18 mouse cellular contexts compared by ENCODE assay signal in the genomic region with DNA sequence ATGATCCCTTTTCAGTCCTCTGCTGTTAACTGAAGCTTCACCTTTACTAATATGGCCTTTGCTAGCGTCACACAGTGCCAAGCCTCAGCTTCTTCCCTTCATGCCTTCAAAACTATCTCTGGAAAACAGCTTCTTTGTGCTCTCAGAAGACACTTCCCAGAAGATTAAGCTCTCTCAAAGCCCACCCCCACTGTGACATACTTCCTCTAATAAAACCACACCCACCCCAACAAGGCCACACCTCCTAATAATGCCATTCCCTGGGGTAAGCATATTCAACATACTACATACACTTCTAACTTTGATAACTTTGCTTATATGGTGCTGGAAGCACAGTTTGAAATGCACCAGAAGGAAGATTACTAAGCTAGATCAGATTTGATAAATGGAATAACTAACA. TPM values are rescaled to one million over a fixed set of nuclear protein-coding genes. Genes with fewer than 3 reads are reported as not detected.
A peak's percentile ranks its signal among the peaks of the same experiment; 100 is the strongest.
DNase-seq lines count a peak whose midpoint lies in the region; ATAC-seq and TF ChIP-seq lines count a peak whose summit lies in the region.
"Had no signal": no experiment of that assay in that cellular context is flagged by ENCODE, and none has a peak within 500 bp of the region (broad histone marks: within the 10 kb centered on the region; RNA-seq: fewer than 3 reads in every experiment).

No protein-coding gene starts in this region.

- no peak overlapping the region for H3K4me3 ChIP-seq in embryonic facial prominence, embryonic 15.5 days (replicated peaks)
- no peak overlapping the region for H3K4me3 ChIP-seq in embryonic facial prominence, embryonic 10.5 days
- no peak overlapping the region for H3K4me3 ChIP-seq in heart, postnatal 0 days (ENCODE audit: low read depth, low read length)
- H3K4me3 ChIP-seq in liver, embryonic 12.5 days = no peak overlapping the region
- H3K4me3 ChIP-seq in liver, embryonic 11.5 days (ENCODE audit: low read depth, low read length) = no peak overlapping the region
- H3K4me3 ChIP-seq: layer of hippocampus, adult 2 months; left cerebral cortex, adult 2 months; limb, embryonic 12.5 days; midbrain, embryonic 10.5 days had no signal

- intact Hi-C loops in heart, postnatal 14 days (cut with DNase I) = loop anchor here (5.0 kb wide), 1 partner anchor 174 kb away; no protein-coding TSS in a partner anchor

- WGBS in embryonic facial prominence, embryonic 15.5 days = 100% methylated on average over 1 of the region's 1 CpGs
- 91% methylated on average over 1 of the region's 1 CpGs for WGBS in embryonic facial prominence, embryonic 10.5 days
- WGBS in heart, postnatal 0 days = 67% methylated on average over 1 of the region's 1 CpGs
- 45% methylated on average over 1 of the region's 1 CpGs for WGBS in liver, embryonic 12.5 days (ENCODE audit: insufficient replicate concordance)
- 68% methylated on average over 1 of the region's 1 CpGs for WGBS in liver, embryonic 11.5 days

- no peaks in the 10 kb centered on the region for H3K36me3 ChIP-seq in embryonic facial prominence, embryonic 15.5 days
- no peaks in the 10 kb centered on the region for H3K36me3 ChIP-seq in embryonic facial prominence, embryonic 10.5 days (replicated peaks)
- no peaks in the 10 kb centered on the region for H3K36me3 ChIP-seq in heart, postnatal 0 days (replicated peaks; ENCODE audit: control insufficient read depth, insufficient read depth, low read length)
- peaks cover 6% of the 10 kb centered on the region; the same call in 1 of the 2 replicates for H3K36me3 ChIP-seq in liver, embryonic 12.5 days
- H3K36me3 ChIP-seq in liver, embryonic 11.5 days (ENCODE audit: control insufficient read depth, insufficient read depth, low read length) = no peaks in the 10 kb centered on the region
- H3K36me3 ChIP-seq: limb, embryonic 12.5 days; midbrain, embryonic 10.5 days had no signal

- H3K4me1 ChIP-seq in embryonic facial prominence, embryonic 15.5 days = 0 out of 2 replicates have a peak, but pooled peaks cover 5% of the 10 kb centered on the region
- H3K4me1 ChIP-seq in embryonic facial prominence, embryonic 10.5 days = no peaks in the 10 kb centered on the region; the same call in 1 of the 2 replicates
- H3K4me1 ChIP-seq in heart, postnatal 0 days (ENCODE audit: control insufficient read depth, insufficient read depth) = peaks cover 37% of the 10 kb centered on the region
- H3K4me1 ChIP-seq in liver, embryonic 12.5 days = peaks cover 69% of the 10 kb centered on the region
- peaks cover 17% of the 10 kb centered on the region for H3K4me1 ChIP-seq in liver, embryonic 11.5 days (replicated peaks; ENCODE audit: control insufficient read depth, insufficient read depth, low read length)
- H3K4me1 ChIP-seq: limb, embryonic 12.5 days; midbrain, embryonic 10.5 days had no signal

- H3K27ac ChIP-seq in embryonic facial prominence, embryonic 15.5 days (replicated peaks) = peak overlapping the region; percentile 65; the same call in 1 of the 2 replicates
- H3K27ac ChIP-seq in embryonic facial prominence, embryonic 10.5 days (replicated peaks) = no peak overlapping the region
- peak overlapping the region; percentile 86 for H3K27ac ChIP-seq in heart, postnatal 0 days (ENCODE audit: low read depth)
- H3K27ac ChIP-seq in liver, embryonic 12.5 days = 0 out of 2 replicates have a peak overlapping the region, but pooled peaks have one; percentile 56
- no peak overlapping the region for H3K27ac ChIP-seq in liver, embryonic 11.5 days (ENCODE audit: low read depth, low read length)
- H3K27ac ChIP-seq: layer of hippocampus, adult 2 months; left cerebral cortex, adult 2 months; limb, embryonic 12.5 days; midbrain, embryonic 10.5 days had no signal

- no peak overlapping the region for H3K4me2 ChIP-seq in embryonic facial prominence, embryonic 15.5 days (replicated peaks)
- no peak overlapping the region for H3K4me2 ChIP-seq in heart, postnatal 0 days (ENCODE audit: low read depth, low read length)
- H3K4me2 ChIP-seq in liver, embryonic 12.5 days = no peak overlapping the region
- H3K4me2 ChIP-seq in liver, embryonic 11.5 days = no peak overlapping the region
- H3K4me2 ChIP-seq: limb, embryonic 12.5 days had no signal

- DNase-seq in embryonic facial prominence, embryonic 10.5 days (ENCODE audit: low spot score) = no peak
- no peak for DNase-seq in heart, postnatal 0 days (ENCODE audit: low spot score)
- DNase-seq in heart, postnatal 14 days = no peak
- DNase-seq in liver, embryonic 11.5 days (ENCODE audit: low spot score) = no peak
- peak; percentile 28 for DNase-seq in R1 (ENCODE audit: low read depth, low spot score)
- no peak for DNase-seq in urinary bladder, postnatal 4 days (ENCODE audit: low spot score in 2 of 2)
- DNase-seq: liver, postnatal 0 days; retina, postnatal 1 day; thymus, postnatal 36 days had no signal

- TF ChIP-seq CTCF in heart, postnatal 0 days (IDR thresholded peaks at IDR 0.05; ENCODE audit: low read depth) = no peak

- no peak overlapping the region for H3K9ac ChIP-seq in embryonic facial prominence, embryonic 15.5 days
- H3K9ac ChIP-seq in heart, postnatal 0 days (replicated peaks; ENCODE audit: low read depth, low read length) = no peak overlapping the region
- H3K9ac ChIP-seq in liver, embryonic 12.5 days = no peak overlapping the region
- no peak overlapping the region for H3K9ac ChIP-seq in liver, embryonic 11.5 days (ENCODE audit: low read depth, low read length)
- H3K9ac ChIP-seq: forebrain, postnatal 0 days; limb, embryonic 12.5 days; liver, postnatal 0 days had no signal

- H3K9me3 ChIP-seq in embryonic facial prominence, embryonic 15.5 days (replicated peaks) = no peaks in the 10 kb centered on the region
- H3K9me3 ChIP-seq in embryonic facial prominence, embryonic 10.5 days = no peaks in the 10 kb centered on the region
- H3K9me3 ChIP-seq in heart, postnatal 0 days (replicated peaks; ENCODE audit: control insufficient read depth, low read length) = no peaks in the 10 kb centered on the region
- H3K9me3 ChIP-seq in liver, embryonic 12.5 days (replicated peaks) = no peaks in the 10 kb centered on the region
- no peaks in the 10 kb centered on the region for H3K9me3 ChIP-seq in liver, embryonic 11.5 days (ENCODE audit: control insufficient read depth, low read length)
- H3K9me3 ChIP-seq: limb, embryonic 12.5 days; midbrain, embryonic 10.5 days had no signal

- ATAC-seq in embryonic facial prominence, embryonic 15.5 days (ENCODE audit: insufficient number of reproducible peaks, low FRiP score, low TSS enrichment, low read depth) = no peak
- ATAC-seq in heart, postnatal 0 days (ENCODE audit: insufficient read depth, low read depth) = peak; percentile 51; the same call in 1 of the 2 replicates
- ATAC-seq in liver, embryonic 12.5 days = no peak
- ATAC-seq in liver, embryonic 11.5 days (replicated peaks; ENCODE audit: low FRiP score) = no peak
- ATAC-seq: forebrain, postnatal 0 days; intestine, postnatal 0 days; liver, postnatal 0 days had no signal

- no peaks in the 10 kb centered on the region for H3K27me3 ChIP-seq in embryonic facial prominence, embryonic 15.5 days
- no peaks in the 10 kb centered on the region for H3K27me3 ChIP-seq in embryonic facial prominence, embryonic 10.5 days (replicated peaks; ENCODE audit: low read depth, poor library complexity, severe bottlenecking)
- H3K27me3 ChIP-seq in heart, postnatal 0 days (ENCODE audit: control insufficient read depth, insufficient read depth, low read length) = no peaks in the 10 kb centered on the region
- no peaks in the 10 kb centered on the region for H3K27me3 ChIP-seq in liver, embryonic 12.5 days (replicated peaks)
- no peaks in the 10 kb centered on the region for H3K27me3 ChIP-seq in liver, embryonic 11.5 days (replicated peaks; ENCODE audit: control insufficient read depth, insufficient read depth, low read length)
- H3K27me3 ChIP-seq: CH12.LX; limb, embryonic 12.5 days had no signal

- TF ChIP-seq EP300 in heart, postnatal 0 days (IDR thresholded peaks at IDR 0.05; ENCODE audit: low read depth) = no peak

RNA-seq across cellular contexts. Expression of a gene that starts 8.3 kb away (rescaled TPM):
- 29.9 and 33.1 TPM in 2 replicates for polyA plus RNA-seq in embryonic facial prominence, embryonic 15.5 days (2015; fragmentation: Nextera tagmentation; extraction: Ambion mirVana)
- polyA plus RNA-seq in embryonic facial prominence, embryonic 10.5 days (2016; fragmentation: Nextera tagmentation; extraction: Ambion mirVana) = 38.7 and 39.6 TPM in 2 replicates
- total RNA-seq in heart, postnatal 0 days (2014; rRNA removed; ENCODE audit: low replicate concordance) = 18.1 and 22.3 TPM in 2 replicates
- polyA plus RNA-seq in heart, postnatal 0 days (2015; fragmentation: Nextera tagmentation; extraction: Ambion mirVana) = 17.0 and 17.5 TPM in 2 replicates
- total RNA-seq in heart, postnatal 14 days (2021) = 10 to 100 TPM; 23.5 to 23.8 TPM
- 27.1 and 27.9 TPM in 2 replicates for polyA plus RNA-seq in liver, embryonic 12.5 days (2016; fragmentation: Nextera tagmentation; extraction: Ambion mirVana)
- polyA plus RNA-seq in liver, embryonic 11.5 days (2014; fragmentation: Nextera tagmentation; extraction: Ambion mirVana) = 27.2 and 31.3 TPM in 2 replicates

Comparison
In these comparisons a context has a peak if more than half of its experiments do, and no peak if none do; other contexts are left out.
1. H3K27ac ChIP-seq: peak in embryonic facial prominence, embryonic 15.5 days (single experiment), heart, postnatal 0 days (single experiment) and liver, embryonic 12.5 days (single experiment); none in embryonic facial prominence, embryonic 10.5 days (single experiment) and liver, embryonic 11.5 days (single experiment).